Mouse (Mus musculus): ENCODE data around the gene Ncapg. TPM values are rescaled to one million over a fixed set of nuclear protein-coding genes. Genes with fewer than 3 reads are reported as not detected.
"Not testable (repeated sequence)": the region's sequence is repeated elsewhere in the genome, so short reads cannot be mapped to it uniquely, and the experiment has no call there.

Gene Ncapg
- 81.2 and 95.3 TPM in 2 replicates for total RNA-seq (2017)

DNA sequence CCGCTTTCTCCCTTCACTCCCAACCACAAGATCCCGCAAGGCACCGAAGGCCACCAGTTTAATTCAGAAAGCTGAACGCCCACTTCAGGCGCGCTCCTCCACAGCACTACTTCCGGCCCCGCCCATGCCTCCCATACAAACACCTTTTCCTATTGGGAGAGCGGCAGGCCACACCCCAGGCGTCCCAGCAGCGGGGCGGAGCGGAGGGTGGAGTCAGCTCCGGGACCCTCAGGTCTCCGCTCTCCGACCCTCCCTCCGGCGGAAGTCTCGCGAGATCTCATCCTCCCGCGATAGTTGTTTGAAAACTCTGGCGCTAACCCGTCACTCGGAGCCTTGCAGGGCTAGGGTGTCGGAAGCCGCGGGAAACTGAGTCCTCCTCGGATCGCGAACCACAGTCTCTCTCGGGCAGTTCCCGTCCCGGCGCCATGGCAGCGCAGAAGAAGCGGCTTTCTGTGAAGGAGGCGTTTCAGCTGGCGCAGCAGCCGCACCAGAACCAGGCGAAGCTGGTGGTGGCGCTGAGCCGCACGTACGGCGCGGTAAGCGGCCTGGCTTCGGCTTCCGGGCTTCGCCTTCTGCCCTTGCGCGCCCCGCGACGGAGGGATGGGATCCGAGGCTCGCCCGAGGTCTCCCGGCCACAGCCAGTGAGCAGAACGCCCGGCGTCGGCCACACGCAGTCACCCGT lies at the start of gene Ncapg:
Ncapg (plus strand) TSS at position 322 of the 682 bp plus-strand sequence.
- ATAC-seq (replicated peaks; ENCODE audit: low read depth, poor library complexity, severe bottlenecking), result peak; percentile 96

DNA sequence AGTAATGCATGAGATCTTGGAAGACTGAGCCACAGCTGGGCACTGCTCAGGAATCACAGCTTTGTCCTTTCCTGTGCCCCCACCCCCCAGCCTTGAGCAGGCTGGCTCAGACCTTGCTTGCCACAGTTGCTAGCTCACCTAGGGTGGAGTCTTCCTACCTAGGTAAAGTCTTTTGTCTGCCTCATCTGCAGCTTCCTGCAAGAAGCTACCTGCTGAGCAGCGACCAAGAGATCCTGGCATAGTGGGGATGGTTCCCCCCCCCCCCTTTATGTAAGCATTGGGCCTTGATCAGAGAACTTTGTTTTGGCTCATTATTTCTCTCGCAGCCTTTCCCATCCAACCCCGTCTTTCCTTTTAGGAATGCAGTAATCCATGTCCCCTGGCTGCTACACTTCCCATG lies 48.2 kb upstream of the Ncapg start:
- no peak for ATAC-seq (replicated peaks; ENCODE audit: low read depth, poor library complexity, severe bottlenecking)

DNA sequence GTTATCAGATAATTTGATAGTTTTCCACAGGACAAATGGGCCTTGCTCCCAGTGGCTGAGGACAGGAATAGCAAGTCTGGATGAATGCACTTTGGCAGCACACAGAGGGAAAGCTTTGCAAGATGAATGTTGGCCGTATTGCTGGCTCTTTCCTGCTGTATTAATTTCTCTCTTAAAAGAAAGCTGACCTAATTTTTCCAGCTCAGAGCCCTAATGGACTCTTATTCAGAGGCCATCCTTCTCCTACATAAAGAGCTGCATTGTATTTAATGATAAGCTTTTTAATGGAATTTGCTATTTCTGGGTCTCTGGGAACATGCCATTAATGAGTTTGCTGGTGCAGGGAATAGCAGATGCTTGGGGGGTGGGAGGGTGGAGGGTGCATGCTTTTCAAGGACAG lies 41.9 kb upstream of the Ncapg start:
- no peak for ATAC-seq (replicated peaks; ENCODE audit: low read depth, poor library complexity, severe bottlenecking)

DNA sequence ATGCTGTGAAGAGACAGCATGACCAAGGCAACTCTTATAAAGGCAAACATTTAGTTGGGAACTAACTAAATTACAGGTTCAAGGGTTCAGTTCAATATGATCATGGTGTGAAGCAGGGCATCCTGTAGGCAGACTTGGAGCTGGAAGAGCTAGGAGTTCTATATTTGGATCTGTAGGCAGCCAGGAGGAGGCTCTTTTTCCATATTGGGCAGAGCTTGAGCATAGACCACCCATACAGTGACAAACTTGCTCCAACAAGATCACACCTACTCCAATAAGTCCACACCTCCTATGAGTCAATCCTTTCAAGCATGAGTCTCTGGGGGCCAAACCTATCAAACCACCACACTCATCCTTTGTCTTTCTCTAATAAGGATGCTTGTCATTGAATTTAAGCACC lies 40.2 kb upstream of the Ncapg start:
- no peak for ATAC-seq (replicated peaks; ENCODE audit: low read depth, poor library complexity, severe bottlenecking)

GRCm38 (mm10) chr5:45638378-45638777 lies 31.3 kb upstream of the Ncapg start:
- no peak for ATAC-seq (replicated peaks; ENCODE audit: low read depth, poor library complexity, severe bottlenecking)

DNA sequence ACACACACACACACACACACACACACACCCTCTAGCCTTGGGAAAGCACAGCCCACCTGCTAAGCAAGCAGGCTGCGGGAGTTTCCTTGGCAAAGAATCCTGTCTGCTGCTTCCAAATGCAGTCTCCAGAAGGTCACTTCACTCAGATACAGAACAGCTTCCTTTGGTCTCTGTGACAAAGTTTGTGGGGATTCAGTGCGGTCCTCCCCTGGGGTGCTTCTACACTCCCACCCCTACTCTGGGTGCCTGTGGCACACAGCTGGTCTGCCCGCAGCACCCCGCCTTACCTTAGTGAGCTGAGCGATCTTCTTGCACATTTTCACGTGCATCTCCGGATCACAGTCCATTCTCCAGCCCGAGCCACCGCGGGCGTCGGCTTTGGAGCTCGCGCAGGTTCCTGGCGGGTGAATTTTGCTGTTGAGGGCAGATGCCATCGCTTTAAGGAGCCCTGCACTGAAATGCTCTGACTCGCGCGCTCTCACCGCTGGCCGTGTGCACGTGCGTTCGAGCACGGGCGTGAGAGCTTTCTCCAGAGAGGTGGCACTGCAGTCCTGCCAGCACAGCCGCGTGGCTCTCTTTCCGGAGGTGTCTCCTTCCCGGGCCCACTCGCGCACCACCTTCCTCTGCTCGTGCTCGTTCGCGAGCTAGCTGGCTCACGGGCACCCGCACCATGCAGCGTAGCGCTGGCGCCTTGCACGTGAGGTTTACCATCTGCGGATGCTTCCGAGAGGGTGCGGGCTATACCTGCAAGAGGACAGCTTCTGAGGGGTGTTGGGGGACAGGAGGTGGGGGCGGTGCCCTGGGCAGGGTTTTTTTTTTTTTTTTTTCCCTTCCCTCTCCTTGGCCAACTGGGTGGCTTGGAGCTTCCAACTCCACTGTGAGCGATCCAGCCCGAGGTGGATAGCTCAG lies 30.7 kb upstream of the Ncapg start, which contains the start of gene Fam184b:
Fam184b (minus strand) TSS at position 809 of the 909 bp plus-strand sequence.
- ATAC-seq (replicated peaks; ENCODE audit: low read depth, poor library complexity, severe bottlenecking), result peak; percentile 80

DNA sequence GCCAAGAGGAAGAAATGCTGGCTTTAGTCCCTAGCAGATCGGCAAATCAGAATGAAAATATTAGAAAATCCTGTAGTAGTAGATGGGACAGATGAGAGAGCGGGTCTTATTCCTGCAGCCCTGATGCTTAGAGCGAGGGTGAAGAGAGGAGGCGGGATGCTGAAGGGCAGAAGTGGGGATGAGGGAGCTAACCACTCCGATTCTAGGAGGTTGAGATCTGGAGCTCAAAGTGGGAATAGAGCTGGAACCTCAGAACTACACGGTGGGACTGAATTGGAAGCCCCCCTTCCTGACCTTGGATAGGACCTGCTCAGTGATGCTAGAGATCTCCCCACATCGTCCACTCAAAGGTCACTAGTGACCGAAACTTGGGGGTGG lies 30.0 kb upstream of the Ncapg start:
- ATAC-seq (replicated peaks; ENCODE audit: low read depth, poor library complexity, severe bottlenecking), result no peak; the same call in 1 of the 2 replicates

GRCm38 (mm10) chr5:45651026-45651703 lies 18.6 kb upstream of the Ncapg start:
- ATAC-seq (replicated peaks; ENCODE audit: low read depth, poor library complexity, severe bottlenecking), result no peak

GRCm38 (mm10) chr5:45658406-45658805 lies 11.3 kb upstream of the Ncapg start:
- ATAC-seq (replicated peaks; ENCODE audit: low read depth, poor library complexity, severe bottlenecking), result not testable (repeated sequence)

- no peak for ATAC-seq (replicated peaks; ENCODE audit: low read depth, poor library complexity, severe bottlenecking)
These were observed 1.4 kb upstream of the Ncapg start for GRCm38 (mm10) chr5:45668324-45668723.

DNA sequence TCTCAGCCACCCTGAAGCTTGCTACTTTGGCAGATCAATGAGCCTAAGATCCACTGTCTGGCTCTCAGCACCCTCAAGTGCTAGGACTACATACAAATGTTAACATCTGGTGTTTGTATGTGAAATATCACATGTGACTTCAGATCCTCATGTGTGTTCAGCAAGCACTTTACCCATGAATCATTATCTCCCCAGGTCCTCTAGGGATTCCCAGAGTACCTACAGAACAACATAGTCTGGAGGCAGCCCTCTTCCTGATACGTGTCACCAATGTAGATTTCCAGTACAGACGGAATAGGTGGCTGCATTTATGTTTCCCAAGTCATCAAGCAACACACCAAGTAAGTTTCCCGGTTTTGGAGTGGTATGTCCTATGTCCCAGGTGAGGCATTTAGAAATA lies 888 bp upstream of the Ncapg start:
- peak; percentile 19 for ATAC-seq (replicated peaks; ENCODE audit: low read depth, poor library complexity, severe bottlenecking)

DNA sequence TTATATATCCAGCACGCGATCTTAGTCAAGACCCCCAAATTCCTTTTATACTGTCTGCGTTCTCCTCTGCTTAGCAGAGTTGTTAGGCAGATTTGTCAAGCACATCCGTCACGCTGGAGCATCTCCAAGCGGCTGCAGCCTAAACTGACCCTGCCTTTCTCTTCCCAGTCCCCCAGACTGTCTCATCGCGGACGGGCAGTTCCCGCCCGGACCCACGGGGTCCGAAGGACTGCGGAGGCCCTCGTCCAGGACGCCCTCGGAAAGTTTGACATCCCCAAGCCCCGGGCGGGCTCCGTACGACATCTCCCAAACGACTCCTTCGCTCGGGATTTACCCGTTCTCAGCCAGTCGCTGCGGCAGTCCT lies 503 bp upstream of the Ncapg start:
- no peak for ATAC-seq (replicated peaks; ENCODE audit: low read depth, poor library complexity, severe bottlenecking)

DNA sequence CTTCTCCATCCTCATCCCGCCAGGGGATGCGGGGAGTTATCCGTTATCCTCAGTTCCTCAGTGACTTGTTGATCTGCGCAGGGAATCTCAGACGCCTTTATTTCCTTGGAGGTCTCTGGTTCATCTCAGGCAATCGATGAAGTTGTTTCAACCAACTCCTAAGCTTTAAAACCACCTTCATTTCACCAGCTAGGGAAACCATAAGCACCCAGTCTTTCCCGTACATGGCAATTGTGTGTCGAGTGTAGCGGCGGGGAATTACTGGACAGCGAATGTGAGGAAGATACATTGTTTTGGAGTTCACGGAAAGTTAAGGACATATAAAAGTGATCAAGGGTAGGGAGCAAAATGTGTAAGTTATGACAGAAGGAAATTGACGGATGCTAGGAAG lies 556 bp downstream of the Ncapg start:
- no peak for ATAC-seq (replicated peaks; ENCODE audit: low read depth, poor library complexity, severe bottlenecking)

- ATAC-seq (replicated peaks; ENCODE audit: low read depth, poor library complexity, severe bottlenecking), result no peak
These were observed 1.3 kb downstream of the Ncapg start for GRCm38 (mm10) chr5:45670894-45671494.

DNA sequence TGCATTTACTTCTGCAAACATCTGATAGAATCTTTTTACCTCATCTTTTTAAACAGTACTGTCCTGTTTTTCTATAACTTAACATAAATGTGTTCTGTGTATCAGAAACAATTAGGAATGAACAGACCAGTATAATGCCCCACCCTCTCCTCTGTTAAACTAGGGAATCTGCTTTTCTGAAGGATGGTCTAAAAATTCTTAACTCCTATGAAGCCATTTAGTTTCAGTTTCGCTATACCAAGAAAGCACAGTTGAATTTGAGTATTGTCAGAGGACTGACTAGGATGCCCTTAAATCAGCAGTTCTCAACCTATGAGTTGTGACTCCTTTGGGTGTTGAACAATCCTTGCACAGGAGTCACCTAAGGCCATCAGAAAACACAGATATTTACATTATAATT lies 5.3 kb downstream of the Ncapg start:
- ATAC-seq (replicated peaks; ENCODE audit: low read depth, poor library complexity, severe bottlenecking), result no peak

GRCm38 (mm10) chr5:45677639-45678038 lies 7.9 kb downstream of the Ncapg start:
- peak; percentile 87 for ATAC-seq (replicated peaks; ENCODE audit: low read depth, poor library complexity, severe bottlenecking)

DNA sequence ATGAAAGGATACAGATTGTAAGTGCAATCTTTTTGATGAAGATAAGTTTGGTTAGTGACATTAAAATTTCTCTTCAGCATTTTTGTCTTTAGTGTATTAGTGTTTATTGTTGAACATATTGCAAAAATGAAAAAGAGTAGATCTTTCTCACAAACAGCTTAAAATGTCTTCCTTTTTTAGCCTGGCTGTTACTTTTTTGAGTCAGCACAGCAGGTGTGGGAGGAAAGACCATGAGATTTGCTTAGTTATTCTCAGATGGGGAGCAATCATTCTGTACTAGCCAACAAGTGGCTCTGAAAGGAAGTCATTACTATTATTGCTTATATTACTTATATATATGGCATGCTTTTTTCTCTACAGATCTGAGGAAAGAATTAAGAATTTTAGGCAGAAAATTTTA lies 10.2 kb downstream of the Ncapg start:
- no peak for ATAC-seq (replicated peaks; ENCODE audit: low read depth, poor library complexity, severe bottlenecking)

DNA sequence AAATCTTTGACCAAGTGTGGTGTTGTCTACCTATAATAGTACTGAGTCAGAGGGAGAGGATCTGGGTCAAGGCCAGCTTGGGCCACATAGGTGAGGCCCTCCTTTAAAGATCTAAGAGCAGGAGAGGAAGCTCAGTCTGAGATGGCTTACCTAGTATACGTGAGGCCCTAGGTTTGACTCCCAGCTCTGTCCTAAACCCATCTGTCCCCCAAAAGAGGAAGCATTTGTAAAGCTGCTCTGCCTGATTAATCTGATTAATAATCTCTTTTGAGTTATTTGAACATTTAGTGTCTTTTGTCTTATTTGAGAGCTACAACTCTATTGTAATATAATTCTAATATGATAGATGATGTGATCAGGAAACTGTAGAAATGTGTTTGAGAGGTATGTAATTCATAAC lies 13.7 kb downstream of the Ncapg start:
- no peak for ATAC-seq (replicated peaks; ENCODE audit: low read depth, poor library complexity, severe bottlenecking)

DNA sequence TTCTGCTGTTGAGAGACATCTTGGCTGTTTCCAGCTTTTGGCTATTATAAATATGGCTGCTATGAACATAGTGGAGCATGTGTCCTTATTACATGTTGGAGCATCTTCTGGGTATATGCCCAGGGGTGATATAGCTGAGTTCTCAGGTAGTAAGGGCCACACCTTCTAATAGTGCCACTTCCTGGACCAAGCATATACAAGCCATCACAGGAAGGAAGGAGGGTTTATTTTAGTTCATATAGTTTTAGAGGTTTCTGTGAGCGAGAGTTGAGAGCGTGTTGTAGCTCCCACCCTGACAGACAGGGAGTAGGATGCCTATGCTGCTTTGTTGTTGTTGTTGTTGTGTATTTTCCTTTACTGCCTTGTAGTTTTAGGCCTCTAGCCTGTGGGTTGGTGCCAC lies 15.5 kb downstream of the Ncapg start:
- ATAC-seq (replicated peaks; ENCODE audit: low read depth, poor library complexity, severe bottlenecking), result no peak

DNA sequence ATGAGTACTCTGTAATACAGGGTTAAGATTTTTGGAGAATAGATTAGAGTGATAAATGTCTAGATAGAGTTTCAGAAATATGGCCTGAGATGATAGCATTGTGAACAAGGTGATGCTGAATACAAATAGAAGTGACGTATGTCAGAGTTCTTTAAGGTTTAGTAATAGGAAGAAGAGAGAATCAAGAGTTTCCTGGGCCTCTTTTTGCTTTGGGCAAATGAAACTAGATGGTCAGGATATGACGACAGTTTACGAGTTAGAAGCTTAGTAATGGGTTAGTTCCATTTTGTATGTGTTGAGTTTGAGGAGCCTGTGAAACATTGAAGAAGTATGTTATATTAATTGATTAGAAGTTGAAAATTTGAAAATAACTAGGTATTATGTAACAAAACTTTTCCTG lies 16.5 kb downstream of the Ncapg start:
- no peak for ATAC-seq (replicated peaks; ENCODE audit: low read depth, poor library complexity, severe bottlenecking)

All from common myeloid progenitor, adult 5-6 weeks (primary cell).